Mouse (Mus musculus) kidney, embryonic 15.5 days (tissue): ENCODE results near the gene Gtpbp8. TPM values are rescaled to one million over a fixed set of nuclear protein-coding genes. Genes with fewer than 3 reads are reported as not detected.

Experiments used
- ATAC-seq: fragments of 200-750 bp; cut with Nextera tagmentation; replicated peaks from 2 replicates; pipeline ENCODE4 v1.8.0; 2017; ENCODE audit warnings: moderate TSS enrichment; ENCODE audit not compliant: low FRiP score
- H3K27ac ChIP-seq: fragments of 300-500 bp; sonication (generic); 2 replicates; pipeline ENCODE4 v1.5.1; 2015; ENCODE audit warnings: mild to moderate bottlenecking, inconsistent platforms
- H3K27me3 ChIP-seq: fragments of 300-500 bp; sonication (generic); 2 replicates; pipeline ENCODE4 v1.6.1; 2015; ENCODE audit warnings: inconsistent platforms
- H3K36me3 ChIP-seq: fragments of 300-500 bp; sonication (generic); 2 replicates; pipeline ENCODE4 v1.6.1; 2015; ENCODE audit warnings: inconsistent platforms
- H3K4me1 ChIP-seq: fragments of 300-500 bp; sonication (generic); 2 replicates; pipeline ENCODE4 v1.6.1; 2015; ENCODE audit warnings: inconsistent platforms
- H3K4me2 ChIP-seq: fragments of 300-500 bp; sonication (generic); 2 replicates; pipeline ENCODE4 v1.6.1; 2015; ENCODE audit warnings: moderate library complexity, mild to moderate bottlenecking, inconsistent platforms
- H3K4me3 ChIP-seq: fragments of 300-500 bp; sonication (generic); replicated peaks from 2 replicates; pipeline ENCODE4 v1.5.1; 2015; ENCODE audit warnings: mild to moderate bottlenecking, inconsistent platforms
- H3K9ac ChIP-seq: fragments of 300-500 bp; sonication (generic); 2 replicates; pipeline ENCODE4 v1.6.1; 2015; ENCODE audit warnings: mild to moderate bottlenecking, inconsistent platforms
- H3K9me3 ChIP-seq: fragments of 300-500 bp; sonication (generic); replicated peaks from 2 replicates; pipeline ENCODE4 v1.6.1; 2016; ENCODE audit warnings: inconsistent platforms
- WGBS: fragments of 180-500 bp; shearing (Covaris S2); methylation state at CpG from one replicate; pipeline ENCODE4 v1.1.7; 2015; ENCODE audit warnings: mixed read lengths; 5-methylcytosine and 5-hydroxymethylcytosine counted together
- polyA plus RNA-seq: library from polyadenylated mRNA; unstranded; fragments of >200 nt; fragmentation: Nextera tagmentation; extraction: Ambion mirVana; gene quantifications from 2 replicates; pipeline ENCODE4 v1.2.1, GENCODE M21; 2015

Gene Gtpbp8
- 29.5 and 32.8 TPM in 2 replicates for polyA plus RNA-seq

- ATAC-seq = peak; percentile 96
- Histone ChIP-seq H3K36me3 (peaks cover 12% of the 10 kb centered on the region), H3K9ac (peak within 1 kb of the TSS; percentile 80), H3K27ac (peak within 1 kb of the TSS; percentile 98), H3K9me3 (no peaks in the 10 kb centered on the region), H3K4me1 (peaks cover 13% of the 10 kb centered on the region), H3K4me3 (peak within 1 kb of the TSS; percentile 77), H3K27me3 (no peaks in the 10 kb centered on the region), H3K4me2 (peak within 1 kb of the TSS; percentile 82)
- under 1% methylated on average over 47 of the region's 47 CpGs for WGBS
Measured at GRCm38 (mm10) chr16:44745866-44746562, at the start of gene Gtpbp8. TSS of gene Gtpbp8 (minus strand) at chr16:44746363.

GRCm38 (mm10) chr16:44794416-44794815 is 48.3 kb upstream of the Gtpbp8 start:
- H3K9ac ChIP-seq = no peak overlapping the region
- no peaks in the 10 kb centered on the region for H3K4me1 ChIP-seq
- H3K4me2 ChIP-seq = no peak overlapping the region
- H3K9me3 ChIP-seq = no peaks in the 10 kb centered on the region
- no peaks in the 10 kb centered on the region for H3K27me3 ChIP-seq
- no peaks in the 10 kb centered on the region for H3K36me3 ChIP-seq
- no peak for ATAC-seq
- H3K27ac ChIP-seq = no peak overlapping the region
- H3K4me3 ChIP-seq = no peak overlapping the region

GRCm38 (mm10) chr16:44786934-44787333 is 40.8 kb upstream of the Gtpbp8 start:
- H3K9ac ChIP-seq = no peak overlapping the region
- no peaks in the 10 kb centered on the region for H3K36me3 ChIP-seq
- no peaks in the 10 kb centered on the region for H3K9me3 ChIP-seq
- no peak for ATAC-seq
- H3K4me3 ChIP-seq = no peak overlapping the region
- H3K4me1 ChIP-seq = no peaks in the 10 kb centered on the region
- no peak overlapping the region for H3K27ac ChIP-seq
- WGBS = 92% methylated on average over 1 of the region's 1 CpGs
- no peaks in the 10 kb centered on the region for H3K27me3 ChIP-seq
- no peak overlapping the region for H3K4me2 ChIP-seq

- no peaks in the 10 kb centered on the region for H3K36me3 ChIP-seq
- WGBS = 66% methylated on average over 4 of the region's 4 CpGs
- H3K4me1 ChIP-seq = no peaks in the 10 kb centered on the region
- no peaks in the 10 kb centered on the region for H3K9me3 ChIP-seq
- no peak overlapping the region for H3K9ac ChIP-seq
- H3K4me3 ChIP-seq = no peak overlapping the region
- no peak for ATAC-seq
- no peaks in the 10 kb centered on the region for H3K27me3 ChIP-seq
- no peak overlapping the region for H3K4me2 ChIP-seq
- no peak overlapping the region for H3K27ac ChIP-seq
Measured at GRCm38 (mm10) chr16:44780751-44781150, 34.6 kb upstream of the Gtpbp8 start.

- H3K36me3 ChIP-seq = no peaks in the 10 kb centered on the region
- no peak overlapping the region for H3K4me2 ChIP-seq
- ATAC-seq = no peak
- no peak overlapping the region for H3K9ac ChIP-seq
- no peak overlapping the region for H3K27ac ChIP-seq
- 85% methylated on average over 5 of the region's 5 CpGs for WGBS
- no peaks in the 10 kb centered on the region for H3K4me1 ChIP-seq
- no peak overlapping the region for H3K4me3 ChIP-seq
- H3K9me3 ChIP-seq = no peaks in the 10 kb centered on the region
- no peaks in the 10 kb centered on the region for H3K27me3 ChIP-seq
Measured at GRCm38 (mm10) chr16:44779494-44779893, 33.3 kb upstream of the Gtpbp8 start.

GRCm38 (mm10) chr16:44778538-44779147 is 32.5 kb upstream of the Gtpbp8 start:
- no peak for ATAC-seq
- Histone ChIP-seq H3K4me3 (no peak overlapping the region), H3K9ac (no peak overlapping the region), H3K4me2 (peak overlapping the region; percentile 38), H3K36me3 (no peaks in the 10 kb centered on the region), H3K4me1 (no peaks in the 10 kb centered on the region), H3K9me3 (no peaks in the 10 kb centered on the region), H3K27ac (no peak overlapping the region), H3K27me3 (no peaks in the 10 kb centered on the region)
- 60% methylated on average over 17 of the region's 17 CpGs for WGBS

GRCm38 (mm10) chr16:44774201-44774600 is 28.0 kb upstream of the Gtpbp8 start:
- H3K36me3 ChIP-seq = no peaks in the 10 kb centered on the region
- no peak for ATAC-seq
- no peaks in the 10 kb centered on the region for H3K9me3 ChIP-seq
- no peaks in the 10 kb centered on the region for H3K27me3 ChIP-seq
- 82% methylated on average over 6 of the region's 6 CpGs for WGBS
- no peak overlapping the region for H3K27ac ChIP-seq
- H3K4me1 ChIP-seq = no peaks in the 10 kb centered on the region
- no peak overlapping the region for H3K4me2 ChIP-seq
- no peak overlapping the region for H3K4me3 ChIP-seq
- no peak overlapping the region for H3K9ac ChIP-seq

GRCm38 (mm10) chr16:44773673-44774072 is 27.5 kb upstream of the Gtpbp8 start:
- 85% methylated on average over 3 of the region's 3 CpGs for WGBS
- no peak for ATAC-seq

GRCm38 (mm10) chr16:44772577-44772976 is 26.4 kb upstream of the Gtpbp8 start:
- H3K4me2 ChIP-seq = no peak overlapping the region
- no peaks in the 10 kb centered on the region for H3K36me3 ChIP-seq
- no peak overlapping the region for H3K9ac ChIP-seq
- ATAC-seq = no peak
- H3K4me3 ChIP-seq = no peak overlapping the region
- H3K27ac ChIP-seq = no peak overlapping the region
- H3K9me3 ChIP-seq = no peaks in the 10 kb centered on the region
- H3K4me1 ChIP-seq = no peaks in the 10 kb centered on the region
- H3K27me3 ChIP-seq = no peaks in the 10 kb centered on the region
- 70% methylated on average over 6 of the region's 6 CpGs for WGBS

More at GRCm38 (mm10) chr16:44773673-44774072, 27.5 kb upstream of the Gtpbp8 start:
- H3K4me2 ChIP-seq = no peak overlapping the region
- H3K27ac ChIP-seq = no peak overlapping the region
- no peaks in the 10 kb centered on the region for H3K9me3 ChIP-seq
- H3K4me1 ChIP-seq = no peaks in the 10 kb centered on the region
- H3K4me3 ChIP-seq = no peak overlapping the region
- no peak overlapping the region for H3K9ac ChIP-seq
- no peaks in the 10 kb centered on the region for H3K36me3 ChIP-seq
- H3K27me3 ChIP-seq = no peaks in the 10 kb centered on the region

GRCm38 (mm10) chr16:44767967-44768366 is 21.8 kb upstream of the Gtpbp8 start:
- 54% methylated on average over 2 of the region's 2 CpGs for WGBS
- ATAC-seq = no peak

GRCm38 (mm10) chr16:44767506-44767905 is 21.3 kb upstream of the Gtpbp8 start:
- no peaks in the 10 kb centered on the region for H3K36me3 ChIP-seq
- no peak overlapping the region for H3K4me3 ChIP-seq
- no peak for ATAC-seq
- H3K27me3 ChIP-seq = no peaks in the 10 kb centered on the region
- no peak overlapping the region for H3K27ac ChIP-seq
- no peaks in the 10 kb centered on the region for H3K9me3 ChIP-seq
- no peak overlapping the region for H3K9ac ChIP-seq
- H3K4me2 ChIP-seq = no peak overlapping the region
- H3K4me1 ChIP-seq = no peaks in the 10 kb centered on the region
- 86% methylated on average over 7 of the region's 7 CpGs for WGBS

More at GRCm38 (mm10) chr16:44767967-44768366, 21.8 kb upstream of the Gtpbp8 start:
- H3K4me2 ChIP-seq = no peak overlapping the region
- H3K9me3 ChIP-seq = no peaks in the 10 kb centered on the region
- H3K27ac ChIP-seq = no peak overlapping the region
- H3K4me1 ChIP-seq = no peaks in the 10 kb centered on the region
- no peak overlapping the region for H3K9ac ChIP-seq
- H3K4me3 ChIP-seq = no peak overlapping the region
- no peaks in the 10 kb centered on the region for H3K27me3 ChIP-seq
- no peaks in the 10 kb centered on the region for H3K36me3 ChIP-seq

GRCm38 (mm10) chr16:44766320-44766892 is 20.2 kb upstream of the Gtpbp8 start:
- Histone ChIP-seq H3K4me1 (no peaks in the 10 kb centered on the region), H3K4me2 (no peak overlapping the region), H3K27ac (no peak overlapping the region), H3K27me3 (no peaks in the 10 kb centered on the region), H3K36me3 (no peaks in the 10 kb centered on the region), H3K4me3 (no peak overlapping the region), H3K9ac (no peak overlapping the region), H3K9me3 (no peaks in the 10 kb centered on the region)
- WGBS = 83% methylated on average over 9 of the region's 9 CpGs
- ATAC-seq = no peak
